Mouse (Mus musculus) thymus, postnatal 36 days (tissue): Measurements from ENCODE around the gene Hoxa1.

Source experiments
- DNase-seq, 2 experiments: peaks; one replicate each; pipeline ENCODE4 v3.0.0; 2022; ENCODE audit warnings: mixed read lengths in 2 of 2

Gene Hoxa1

GRCm38 (mm10) chr6:52157466-52158275 is 446 bp downstream of the Hoxa1 start:
- no peak for DNase-seq

- no peak for DNase-seq
Observed at GRCm38 (mm10) chr6:52156551-52157200, 1.4 kb downstream of the Hoxa1 start.

- DNase-seq: no peak
Observed at GRCm38 (mm10) chr6:52155471-52155870, 2.6 kb downstream of the Hoxa1 start.

GRCm38 (mm10) chr6:52154044-52154443 is 4.1 kb downstream of the Hoxa1 start:
- DNase-seq: no peak

DNA sequence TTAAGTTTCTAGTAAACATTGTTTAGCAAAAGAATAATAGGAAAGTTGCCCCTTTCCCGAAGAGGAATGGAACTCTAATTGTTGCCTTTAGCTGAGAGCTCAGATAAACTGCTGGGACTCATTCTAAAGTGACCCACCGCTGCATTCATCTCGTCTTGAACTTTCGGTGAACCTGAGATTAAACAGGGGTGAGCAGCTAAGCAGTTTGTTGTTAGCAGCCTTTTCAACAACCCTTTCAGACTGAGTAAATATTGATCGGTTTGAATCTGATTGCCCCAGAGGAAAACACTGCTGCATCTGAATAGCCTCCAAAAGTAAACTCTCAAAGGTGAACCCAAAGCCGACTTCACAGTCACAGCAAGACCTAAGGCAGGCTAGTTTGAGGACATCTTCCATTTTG is 4.8 kb downstream of the Hoxa1 start:
- no peak for DNase-seq

- no peak for DNase-seq
Observed at GRCm38 (mm10) chr6:52152226-52153193, 5.6 kb downstream of the Hoxa1 start.

DNA sequence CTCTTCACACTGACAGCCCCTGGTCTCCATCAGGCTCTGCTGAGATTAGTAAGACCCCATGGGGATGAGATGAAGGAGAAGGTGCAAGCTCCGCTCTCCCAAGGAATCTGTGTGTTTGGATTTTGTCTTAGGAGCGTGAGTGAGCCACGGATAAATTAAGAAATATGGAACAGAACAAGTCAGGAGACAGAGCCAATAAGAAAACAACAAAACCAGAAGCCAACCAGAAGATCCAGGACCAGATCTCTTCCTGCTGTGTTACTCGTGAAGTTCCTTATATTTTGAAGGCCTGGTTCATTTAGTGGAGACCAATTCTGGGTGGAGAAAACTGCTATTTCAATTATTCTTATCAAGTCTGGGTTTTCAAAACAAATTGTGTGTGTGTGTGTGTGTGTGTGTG is 6.5 kb downstream of the Hoxa1 start:
- no peak for DNase-seq

DNA sequence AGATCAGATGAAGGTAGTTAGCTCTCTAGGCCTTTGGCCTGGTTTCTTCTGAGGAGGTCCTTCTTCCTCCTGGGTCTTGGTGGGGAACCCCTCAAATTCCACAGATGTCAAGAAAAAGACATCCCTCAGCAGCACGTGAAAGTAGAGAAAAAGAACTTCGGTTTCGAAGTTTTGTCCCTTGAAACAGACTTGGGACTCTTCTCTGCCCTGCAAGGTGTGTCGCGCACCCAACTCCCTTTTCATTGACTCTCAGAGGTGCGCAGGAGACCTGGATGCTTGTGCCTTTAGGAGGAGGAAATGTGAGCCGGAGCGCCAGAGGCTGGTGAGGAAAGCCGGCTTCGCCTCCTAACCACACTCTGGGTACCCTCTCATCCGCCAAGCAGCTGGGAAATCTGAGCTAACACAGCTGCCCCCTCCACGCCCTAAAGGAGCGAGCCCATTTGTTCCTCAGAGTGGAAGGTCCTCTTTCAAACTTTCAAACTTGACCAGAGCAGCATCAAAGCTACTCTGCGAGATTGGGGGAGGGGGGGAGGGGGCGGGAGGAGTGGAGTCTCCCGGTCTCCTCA is 7.6 kb downstream of the Hoxa1 start:
- DNase-seq: no peak

- DNase-seq: no peak
Observed at GRCm38 (mm10) chr6:52139115-52139514, 19.0 kb downstream of the Hoxa1 start.

DNA sequence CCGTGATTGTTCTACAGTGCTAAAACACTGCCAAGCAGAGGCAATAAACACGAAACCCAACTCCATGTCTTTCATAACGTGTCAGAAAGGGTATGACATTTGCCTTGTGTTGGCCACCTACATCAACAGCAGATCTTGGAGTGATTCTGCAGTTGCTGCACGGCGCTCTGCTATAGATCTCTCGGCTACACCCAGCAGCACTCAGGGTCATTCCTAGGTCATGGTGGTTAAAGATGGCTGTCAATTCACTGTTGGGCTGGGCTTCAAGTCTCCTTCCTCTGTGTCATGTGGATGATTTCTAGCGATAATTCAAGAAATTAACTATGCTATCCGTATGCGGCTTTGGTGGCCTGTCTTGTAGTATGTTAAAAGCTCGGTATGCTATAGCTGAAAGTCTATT is 19.5 kb downstream of the Hoxa1 start:
- no peak for DNase-seq

DNA sequence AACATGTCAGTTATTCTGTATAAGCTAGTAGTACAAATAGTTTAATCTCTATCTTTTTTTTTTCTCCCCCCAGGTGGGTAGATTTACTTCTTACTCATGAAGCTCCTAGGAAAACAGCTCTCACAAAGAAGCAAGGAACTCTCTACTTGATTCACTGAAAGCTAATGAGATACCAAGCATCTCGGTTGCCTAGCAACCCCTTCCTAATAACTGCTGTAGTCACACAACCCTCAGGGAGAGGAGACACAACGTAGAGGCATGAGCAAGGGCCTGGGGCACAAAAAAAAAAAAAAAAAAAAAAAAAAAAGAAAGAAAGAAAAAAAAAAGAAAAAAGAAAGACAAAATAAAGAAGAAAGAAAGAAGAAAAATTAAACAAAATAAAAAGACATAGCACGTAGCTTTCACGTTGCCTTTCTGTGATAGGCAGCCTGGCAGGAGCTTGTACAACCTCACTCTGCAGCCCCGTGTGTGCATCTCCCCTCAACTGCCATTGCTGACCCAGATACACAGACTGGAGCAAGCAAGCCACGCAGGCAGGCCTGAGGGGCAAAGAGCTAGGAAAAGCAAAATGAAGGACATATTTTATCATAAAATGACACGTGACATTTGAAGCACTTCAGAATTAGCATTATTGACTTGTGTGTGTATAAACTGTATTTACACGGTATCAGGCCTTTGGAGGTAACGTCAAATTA is 20.1 kb downstream of the Hoxa1 start:
- DNase-seq: no peak

DNA sequence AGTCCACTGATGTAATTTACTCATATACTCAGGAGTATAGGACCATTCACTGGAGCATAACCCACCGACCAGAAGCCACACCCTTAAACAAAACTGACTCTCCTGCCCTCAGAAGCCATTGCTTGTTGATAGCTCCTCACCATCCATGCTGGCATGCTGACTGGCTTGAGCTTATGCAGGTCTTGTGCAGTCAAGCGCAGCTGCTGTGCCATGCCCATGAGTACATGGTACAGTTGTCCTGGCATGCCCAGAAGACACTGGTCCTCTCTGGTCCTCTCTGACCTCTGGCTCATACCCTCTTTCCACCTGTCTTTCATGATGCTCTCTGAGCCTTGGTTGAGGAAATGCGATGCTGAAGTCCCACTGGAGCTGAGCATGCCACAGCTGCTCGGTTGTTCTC is 34.4 kb downstream of the Hoxa1 start:
- DNase-seq: no peak

- no peak for DNase-seq
Observed at GRCm38 (mm10) chr6:52121173-52121572, 36.9 kb downstream of the Hoxa1 start.

GRCm38 (mm10) chr6:52118903-52119635 is 39.0 kb downstream of the Hoxa1 start:
- no peak for DNase-seq

- DNase-seq: peak; percentile 21 to 23
Observed at GRCm38 (mm10) chr6:52115899-52116298, 42.2 kb downstream of the Hoxa1 start.

DNA sequence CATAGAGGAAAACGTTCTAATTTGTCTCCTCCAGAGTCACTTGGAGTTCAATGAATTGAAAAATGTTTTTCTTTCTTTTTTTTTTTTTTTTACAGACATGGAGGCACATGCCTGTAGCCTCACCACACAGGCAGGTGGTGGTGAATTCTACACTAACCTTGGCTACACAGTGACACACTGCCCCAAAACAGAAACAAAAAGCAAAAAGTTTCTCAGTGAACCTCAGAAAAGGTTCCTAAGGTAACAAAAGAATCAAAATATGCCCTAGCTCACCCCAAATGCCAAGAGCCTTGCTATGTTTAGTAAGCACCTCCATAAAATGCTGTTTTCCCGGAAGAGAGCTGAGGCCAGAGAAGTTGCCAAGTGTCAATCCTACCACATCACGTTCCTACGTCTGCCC is 46.3 kb downstream of the Hoxa1 start:
- no peak for DNase-seq

DNA sequence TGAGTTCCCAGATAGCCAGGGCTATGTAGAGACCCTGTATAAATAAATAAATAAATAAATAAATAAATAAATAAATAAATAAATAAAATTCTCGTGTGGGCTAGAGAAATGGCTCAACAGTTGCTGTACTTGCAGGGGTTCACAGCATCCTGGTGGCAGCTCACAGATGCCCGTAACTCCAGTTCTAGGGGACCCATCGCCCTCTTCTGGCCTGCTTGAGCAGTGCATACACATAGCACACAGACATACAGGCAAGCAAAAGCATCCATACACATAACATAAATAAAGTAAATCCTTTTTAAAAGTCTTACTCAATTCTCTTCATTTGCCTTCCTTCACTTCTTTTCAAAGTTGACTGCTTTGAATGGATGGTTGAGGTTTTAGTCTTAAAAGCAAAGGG is 50.7 kb downstream of the Hoxa1 start:
- no peak for DNase-seq

DNA sequence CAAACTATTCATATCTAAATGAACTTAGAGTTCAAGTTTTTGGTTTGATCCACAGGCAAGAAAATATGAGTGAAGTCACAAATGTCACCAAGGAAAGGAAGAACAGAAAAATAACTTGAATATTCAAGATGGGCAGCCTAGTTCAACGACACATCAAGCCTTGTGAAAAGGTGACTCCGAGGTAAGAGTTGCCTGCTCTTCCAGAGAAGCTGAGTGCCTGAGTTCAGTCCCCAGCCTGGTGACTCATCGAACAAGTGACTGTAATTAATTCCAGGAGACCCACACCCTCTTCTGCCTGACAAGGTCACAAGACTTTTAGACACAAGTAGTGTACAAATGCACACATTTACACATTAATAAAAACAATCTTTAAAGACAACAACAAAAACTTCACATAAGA is 51.4 kb downstream of the Hoxa1 start:
- DNase-seq: no peak

GRCm38 (mm10) chr6:52106178-52106577 is 51.9 kb downstream of the Hoxa1 start:
- DNase-seq: no peak
